In the genomic region with DNA sequence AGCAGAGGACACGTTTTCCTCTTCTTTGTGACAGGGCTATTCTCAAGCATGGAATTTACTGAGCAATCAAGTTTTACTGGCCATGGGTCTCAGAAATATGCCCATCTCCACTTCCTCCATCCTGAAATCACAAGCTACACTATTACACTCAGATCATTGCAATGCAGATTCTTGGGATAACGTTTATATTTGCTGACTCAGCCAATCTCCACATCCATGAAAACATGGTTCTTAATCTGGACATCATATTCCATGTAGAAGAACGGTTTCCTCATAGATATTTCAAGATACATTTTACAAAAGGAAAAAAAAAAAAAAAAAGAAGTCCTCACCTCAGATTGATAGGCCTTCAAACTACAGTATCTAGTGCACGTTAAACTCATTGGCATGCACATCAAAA, we compare ENCODE assay signal across 27 mouse cellular contexts.
"Had no signal": no experiment of that assay in that cellular context is flagged by ENCODE, and none has a peak within 500 bp of the region (broad histone marks: within the 10 kb centered on the region; RNA-seq: fewer than 3 reads in every experiment).

No protein-coding gene starts in this region.

- H3K27me3 ChIP-seq: embryonic facial prominence, embryonic 12.5 days; embryonic facial prominence, embryonic 13.5 days; embryonic facial prominence, embryonic 15.5 days; forebrain, embryonic 12.5 days; forebrain, embryonic 13.5 days; forebrain, embryonic 15.5 days had no signal

- DNase-seq: cerebellum, adult 9-10 months; cerebellum, adult 9-11 months; cerebellum, postnatal 10 days; cerebellum, postnatal 14 days; cerebellum, postnatal 25 days; cerebellum, postnatal 36 days; embryo, embryonic 11 days; forebrain, postnatal 0 days; gastrocnemius, adult 2 months; gastrocnemius, postnatal 10 days; gastrocnemius, postnatal 14 days; gastrocnemius, postnatal 25 days; gastrocnemius, postnatal 36 days; heart, adult 11 months; heart, adult 18-20 months; heart, adult 2 months had no signal

- H3K4me2 ChIP-seq: embryonic facial prominence, embryonic 12.5 days; embryonic facial prominence, embryonic 13.5 days; embryonic facial prominence, embryonic 15.5 days; forebrain, embryonic 12.5 days; forebrain, embryonic 13.5 days; forebrain, embryonic 15.5 days had no signal

- H3K4me3 ChIP-seq: embryonic facial prominence, embryonic 10.5 days; embryonic facial prominence, embryonic 12.5 days; embryonic facial prominence, embryonic 13.5 days; embryonic facial prominence, embryonic 15.5 days; erythroblast, embryonic 14.5 days; forebrain, embryonic 10.5 days; forebrain, embryonic 12.5 days; forebrain, embryonic 13.5 days; forebrain, embryonic 15.5 days; gastrocnemius, adult 2 months; heart, adult 2 months had no signal

- H3K36me3 ChIP-seq: embryonic facial prominence, embryonic 10.5 days; embryonic facial prominence, embryonic 12.5 days; embryonic facial prominence, embryonic 13.5 days; embryonic facial prominence, embryonic 15.5 days; forebrain, embryonic 10.5 days; forebrain, embryonic 12.5 days; forebrain, embryonic 15.5 days had no signal

- H3K9ac ChIP-seq: embryonic facial prominence, embryonic 12.5 days; embryonic facial prominence, embryonic 13.5 days; embryonic facial prominence, embryonic 15.5 days; forebrain, embryonic 12.5 days; forebrain, embryonic 13.5 days; forebrain, embryonic 15.5 days; forebrain, postnatal 0 days had no signal

- H3K27ac ChIP-seq: embryonic facial prominence, embryonic 10.5 days; embryonic facial prominence, embryonic 12.5 days; embryonic facial prominence, embryonic 13.5 days; embryonic facial prominence, embryonic 15.5 days; forebrain, embryonic 10.5 days; forebrain, embryonic 12.5 days; forebrain, embryonic 13.5 days; forebrain, embryonic 15.5 days; gastrocnemius, adult 2 months; heart, adult 2 months had no signal

- H3K4me1 ChIP-seq: embryonic facial prominence, embryonic 10.5 days; embryonic facial prominence, embryonic 12.5 days; embryonic facial prominence, embryonic 13.5 days; embryonic facial prominence, embryonic 15.5 days; forebrain, embryonic 10.5 days; forebrain, embryonic 12.5 days; forebrain, embryonic 13.5 days; forebrain, embryonic 15.5 days had no signal

- ATAC-seq: forebrain, embryonic 13.5 days; forebrain, embryonic 14.5 days; forebrain, embryonic 15.5 days; forebrain, embryonic 16.5 days; forebrain, postnatal 0 days had no signal

- H3K9me3 ChIP-seq: embryonic facial prominence, embryonic 10.5 days; embryonic facial prominence, embryonic 12.5 days; embryonic facial prominence, embryonic 13.5 days; embryonic facial prominence, embryonic 15.5 days; forebrain, embryonic 10.5 days; forebrain, embryonic 12.5 days; forebrain, embryonic 13.5 days; forebrain, embryonic 15.5 days had no signal
